Mouse (Mus musculus): ENCODE data around the gene Irf2.

- TF ChIP-seq POLR2A (IDR thresholded peaks at IDR 0.05; ENCODE audit: borderline replicate concordance, extremely low read depth, insufficient read depth, insufficient read length, poor library complexity, severe bottlenecking) (no peak), CTCF (IDR thresholded peaks at IDR 0.05; ENCODE audit: borderline replicate concordance, extremely low read depth, insufficient read depth, insufficient read length) (no peak)
These were observed 109.9 kb downstream of the Irf2 start for GRCm38 (mm10) chr8:46849458-46849857.

Data from brain, embryonic 14.5 days (tissue).